Mouse (Mus musculus): ENCODE data around the gene Traf3. TPM values are rescaled to one million over a fixed set of nuclear protein-coding genes. Genes with fewer than 3 reads are reported as not detected.

Traf3 gene
- 17.5 and 19.6 TPM in 2 replicates for polyA plus RNA-seq (2015; fragmentation: Nextera tagmentation; extraction: Ambion mirVana)

DNA sequence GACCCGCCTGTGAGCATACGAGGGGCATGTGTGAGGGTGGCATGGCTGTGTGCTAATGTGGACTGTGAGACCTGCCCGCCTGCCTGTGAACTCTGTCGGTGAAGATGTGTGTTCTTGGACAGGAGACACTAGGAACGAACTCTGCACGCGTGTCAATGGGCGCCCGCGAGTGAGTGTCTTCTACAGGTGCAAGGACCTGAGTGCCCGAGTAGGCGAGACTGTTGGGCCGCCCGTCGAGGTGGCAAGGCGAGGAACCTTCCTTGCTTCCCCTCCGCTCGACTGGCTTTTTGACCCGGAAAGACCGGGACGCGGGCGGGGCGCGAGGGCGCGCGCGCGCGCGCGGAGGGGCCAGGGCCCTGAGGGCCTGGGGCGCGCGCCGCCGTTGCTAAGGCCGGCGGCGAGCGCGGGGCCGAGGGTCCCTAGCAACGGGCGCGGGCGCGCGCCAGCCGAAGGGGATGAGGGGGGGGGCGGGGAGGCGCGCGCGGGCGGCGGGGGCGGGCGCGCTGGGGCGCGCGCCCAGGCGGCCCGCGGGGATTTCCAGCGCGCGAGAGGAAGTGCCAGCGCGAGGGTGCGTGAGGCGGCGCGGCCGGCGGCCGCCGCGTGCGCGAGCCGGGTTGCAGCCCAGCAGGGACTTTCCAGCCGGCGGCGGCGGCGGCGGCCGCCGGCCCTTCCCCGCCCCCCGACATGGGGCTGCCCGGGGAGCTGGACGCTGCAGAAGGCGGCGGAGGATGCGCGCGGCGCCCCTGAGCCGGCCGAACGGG is at the start of gene Traf3:
Gene Traf3 (plus strand): TSS at position 540 of the 761 bp plus-strand sequence.

DNA sequence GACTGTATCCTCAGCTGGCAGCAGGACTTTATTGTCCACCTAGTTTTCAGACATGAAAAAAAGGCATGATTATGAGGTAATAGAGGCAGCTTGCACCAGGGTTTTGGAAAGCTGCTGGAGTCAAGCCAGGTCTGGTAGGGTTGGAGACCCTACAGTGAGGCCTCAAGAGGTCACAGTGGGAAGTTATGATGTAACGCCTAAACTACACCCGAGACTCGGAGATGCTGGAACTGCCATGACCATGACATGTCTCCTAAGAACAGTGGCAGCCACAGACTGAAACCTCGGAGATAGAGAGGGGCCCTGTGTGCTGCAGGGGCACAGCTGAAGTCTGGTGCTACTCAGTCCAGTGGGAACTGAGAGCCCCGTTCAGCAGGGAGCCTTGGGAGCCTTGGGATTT is 18.3 kb downstream of the Traf3 start, which contains the start of gene 4930595D18Rik:
Gene 4930595D18Rik (minus strand): TSS at position 16 of the 400 bp plus-strand sequence.

DNA sequence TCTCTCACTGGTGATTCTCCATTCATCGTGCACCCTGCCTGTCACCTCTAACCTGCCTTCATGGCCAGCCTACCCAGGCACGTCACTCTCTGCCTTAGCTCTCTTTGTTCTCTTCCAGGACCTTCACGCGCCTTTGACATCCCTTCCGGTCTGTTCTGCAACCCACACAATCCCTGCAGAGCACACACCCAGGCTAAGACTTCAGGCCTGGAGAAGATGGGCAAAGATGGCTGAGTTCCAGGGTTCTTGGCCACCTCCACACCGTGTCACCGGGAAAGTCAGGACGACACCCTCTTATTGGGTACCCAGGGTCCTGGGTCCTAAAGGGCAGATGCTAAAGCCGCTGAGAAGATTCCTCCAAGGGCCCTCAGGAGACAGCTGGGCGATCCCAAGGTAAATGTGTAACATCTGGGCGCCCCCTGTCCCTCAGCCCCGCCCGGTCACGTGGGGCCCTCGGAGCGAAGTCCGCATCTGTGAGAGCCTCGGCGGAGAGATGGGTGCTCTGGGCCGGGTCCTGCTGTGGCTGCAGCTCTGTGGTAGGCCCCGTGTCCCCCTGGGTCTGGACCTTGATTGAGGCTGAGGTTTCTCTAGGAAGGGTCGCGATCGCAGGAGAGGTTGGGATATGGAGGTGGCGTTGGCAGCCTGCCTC is 104.6 kb downstream of the Traf3 start, which contains the start of gene Amn:
Gene Amn (plus strand): TSS at position 467 of the 649 bp plus-strand sequence.

Other genes starting within 250 kb of the Traf3 start
- 18.2 and 20.3 TPM in 2 replicates for gene Ankrd9, start 187.3 kb upstream of the Traf3 start, polyA plus RNA-seq (2015; fragmentation: Nextera tagmentation; extraction: Ambion mirVana)
- gene Rcor1, start 127.0 kb upstream of the Traf3 start, polyA plus RNA-seq (2015; fragmentation: Nextera tagmentation; extraction: Ambion mirVana), result 4.0 and 5.6 TPM in 2 replicates
- 0.19 TPM in 1 of 2 replicates, not detected in the other for gene 4930595D18Rik, start 18.1 kb downstream of the Traf3 start, polyA plus RNA-seq (2015; fragmentation: Nextera tagmentation; extraction: Ambion mirVana)
- 135 and 141 TPM in 2 replicates for gene Amn, start 104.7 kb downstream of the Traf3 start, polyA plus RNA-seq (2015; fragmentation: Nextera tagmentation; extraction: Ambion mirVana)
- gene Cdc42bpb, start 211.3 kb downstream of the Traf3 start, polyA plus RNA-seq (2015; fragmentation: Nextera tagmentation; extraction: Ambion mirVana), result 29.2 and 39.7 TPM in 2 replicates
- 3.3 and 4.6 TPM in 2 replicates for gene Lbhd2, start 240.4 kb downstream of the Traf3 start, polyA plus RNA-seq (2015; fragmentation: Nextera tagmentation; extraction: Ambion mirVana)

Measured in neural tube, postnatal 0 days (tissue).